Mouse (Mus musculus) heart, postnatal 0 days (tissue): ENCODE results near the gene Abcb9.

Experiments
- CTCF ChIP-seq: IDR thresholded peaks from 2 replicates; pipeline ENCODE4 v1.5.1; 2016; ENCODE audit warnings: antibody characterized with exemption, control low read depth, low read depth
- EP300 ChIP-seq: IDR thresholded peaks from 2 replicates; pipeline ENCODE4 v1.6.1; 2016; ENCODE audit warnings: antibody characterized with exemption, low read depth

DNA sequence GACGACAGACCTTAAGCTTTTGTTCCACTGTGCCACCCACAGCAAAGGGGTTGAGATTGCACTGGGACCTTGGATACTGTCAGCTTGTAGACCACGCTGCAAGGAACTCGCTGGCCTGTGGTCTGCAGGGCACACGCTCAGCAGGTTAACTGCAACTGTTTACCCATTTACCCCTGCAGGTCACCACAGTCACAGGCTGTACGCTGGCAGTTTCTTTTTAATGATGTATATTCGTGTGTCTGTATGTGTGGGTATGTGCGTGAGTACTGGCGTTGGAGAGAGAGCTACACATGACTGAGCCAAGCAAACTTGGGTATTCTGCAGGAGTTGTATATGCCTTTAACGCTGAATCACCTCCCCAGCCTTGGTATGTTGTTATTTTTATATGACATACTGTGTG, 76.9 kb downstream of the Abcb9 start:
- TF ChIP-seq CTCF, result no peak
- TF ChIP-seq EP300, result no peak
